Mouse (Mus musculus) MEL (cell line): Measurements from ENCODE around the gene Macrod1. TPM values are rescaled to one million over a fixed set of nuclear protein-coding genes. Genes with fewer than 3 reads are reported as not detected.

Source experiments
- DNase-seq: peaks from one replicate; pipeline ENCODE4 v3.0.0; 2011; ENCODE audit warnings: low read depth, low spot score
- H3K27ac ChIP-seq: 2 replicates; pipeline ENCODE4 v1.5.1; 2012; ENCODE audit warnings: low read depth, mild to moderate bottlenecking, control low read depth, low read length, moderate library complexity; ENCODE audit not compliant: control insufficient read depth
- H3K27me3 ChIP-seq, 2 experiments: fragments of 150-350 bp in 1 of 2; sonication (generic) in 1 of 2; 2 replicates each; pipeline ENCODE4 v1.6.1; 2012; ENCODE audit warnings: low read length in 2 of 2, mild to moderate bottlenecking in 2 of 2, improper control_type of control experiment in 1 of 2, moderate library complexity in 1 of 2; ENCODE audit not compliant: insufficient read depth in 2 of 2, control insufficient read depth in 1 of 2
- H3K36me3 ChIP-seq, 2 experiments: 2 replicates each; pipeline ENCODE4 v1.6.1; 2012 to 2014; ENCODE audit warnings: low read length in 2 of 2, improper control_type of control experiment in 1 of 2, inconsistent platforms in 1 of 2, mild to moderate bottlenecking in 1 of 2; ENCODE audit not compliant: insufficient read depth in 2 of 2, control insufficient read depth in 1 of 2
- H3K4me1 ChIP-seq, 2 experiments: fragments of 150-350 bp in 1 of 2; sonication (generic) in 1 of 2; 2 replicates each; pipeline ENCODE4 v1.6.1; 2012; ENCODE audit warnings: low read length in 2 of 2, improper control_type of control experiment in 1 of 2, mild to moderate bottlenecking in 1 of 2; ENCODE audit not compliant: insufficient read depth in 2 of 2, control insufficient read depth in 1 of 2
- H3K4me3 ChIP-seq, 2 experiments: fragments of 150-350 bp in 1 of 2; sonication (generic) in 1 of 2; 2 replicates each; pipeline ENCODE4 v1.5.1; 2012; ENCODE audit warnings: low read depth in 2 of 2, low read length in 2 of 2, mild to moderate bottlenecking in 2 of 2, moderate library complexity in 2 of 2, control low read depth in 1 of 2, improper control_type of control experiment in 1 of 2; ENCODE audit not compliant: control insufficient read depth in 1 of 2, insufficient read depth in 1 of 2
- H3K79me2 ChIP-seq: 2 replicates; pipeline ENCODE4 v1.6.1; 2012; ENCODE audit warnings: mild to moderate bottlenecking, low read length, moderate library complexity; ENCODE audit not compliant: control insufficient read depth, poor library complexity, insufficient read depth
- H3K9ac ChIP-seq: 2 replicates; pipeline ENCODE4 v1.6.1; 2012; ENCODE audit warnings: low read depth, mild to moderate bottlenecking, control low read depth, low read length, moderate library complexity; ENCODE audit not compliant: control insufficient read depth, poor library complexity, severe bottlenecking
- H3K9me3 ChIP-seq: fragments of 150-350 bp; sonication (generic); replicated peaks from 2 replicates; pipeline ENCODE4 v1.6.1; 2012; ENCODE audit warnings: mild to moderate bottlenecking, low read length, improper control_type of control experiment, moderate library complexity; ENCODE audit not compliant: insufficient read depth
- CHD1 ChIP-seq: IDR thresholded peaks from 2 replicates; pipeline ENCODE4 v1.6.1; 2012; ENCODE audit warnings: low read depth, mild to moderate bottlenecking, inconsistent platforms, low read length, improper control_type of control experiment
- CHD2 ChIP-seq: IDR thresholded peaks from 2 replicates; pipeline ENCODE4 v1.6.1; 2011; ENCODE audit warnings: low read length, improper control_type of control experiment
- CTCF ChIP-seq, 3 experiments: IDR thresholded peaks in 2 of 3; conservative IDR thresholded peaks in 1 of 3; 2 replicates each; pipeline ENCODE4 v1.5.1; 2011 to 2012; ENCODE audit warnings: low read length in 3 of 3, low read depth in 2 of 3, mild to moderate bottlenecking in 2 of 3, improper control_type of control experiment in 1 of 3, inconsistent platforms in 1 of 3, mixed read lengths in 1 of 3, moderate library complexity in 1 of 3; ENCODE audit not compliant: control insufficient read depth in 1 of 3, insufficient read depth in 1 of 3, poor library complexity in 1 of 3, severe bottlenecking in 1 of 3
- JUND ChIP-seq: IDR thresholded peaks from 2 replicates; pipeline ENCODE4 v1.6.1; 2011; ENCODE audit warnings: low read depth, mild to moderate bottlenecking, improper control_type of control experiment, low read length
- MXI1 ChIP-seq: IDR thresholded peaks from 2 replicates; pipeline ENCODE4 v1.6.1; 2011; ENCODE audit warnings: mild to moderate bottlenecking, low read depth, low read length, improper control_type of control experiment
- MYB ChIP-seq: IDR thresholded peaks from 2 replicates; pipeline ENCODE4 v1.6.1; 2011; ENCODE audit warnings: mild to moderate bottlenecking, low read depth, low read length, improper control_type of control experiment
- NRF1 ChIP-seq: IDR thresholded peaks from 2 replicates; pipeline ENCODE4 v1.6.1; 2014; ENCODE audit warnings: low read depth, mild to moderate bottlenecking, inconsistent platforms, low read length, improper control_type of control experiment, moderate library complexity; ENCODE audit not compliant: poor library complexity, insufficient read depth, severe bottlenecking
- POLR2AphosphoS5 ChIP-seq: IDR thresholded peaks from 2 replicates; pipeline ENCODE4 v1.6.1; 2012; ENCODE audit warnings: low read depth, borderline replicate concordance, mild to moderate bottlenecking, inconsistent platforms, low read length, moderate library complexity, mixed read lengths
- SIN3A ChIP-seq: IDR thresholded peaks from 2 replicates; pipeline ENCODE4 v1.6.1; 2012; ENCODE audit warnings: low read length, improper control_type of control experiment, inconsistent platforms
- USF1 ChIP-seq: IDR thresholded peaks from 2 replicates; pipeline ENCODE4 v1.6.1; 2014; ENCODE audit warnings: low read depth, mild to moderate bottlenecking, inconsistent platforms, low read length, improper control_type of control experiment, moderate library complexity
- ZKSCAN1 ChIP-seq: IDR thresholded peaks from 2 replicates; pipeline ENCODE4 v1.6.1; 2012; ENCODE audit warnings: low read depth, mild to moderate bottlenecking, inconsistent platforms, low read length, improper control_type of control experiment, moderate library complexity
- ZNF384 ChIP-seq: IDR thresholded peaks from 2 replicates; pipeline ENCODE4 v1.6.1; 2012; ENCODE audit warnings: low read depth, mild to moderate bottlenecking, inconsistent platforms, low read length, improper control_type of control experiment
- polyA plus RNA-seq, 2 experiments: library from polyadenylated mRNA; stranded (reverse) in 1 of 2; unstranded in 1 of 2; fragments of >175 nt in 1 of 2; fragments of >200 nt in 1 of 2; gene quantifications; 2 replicates each; pipeline versions ENCODE4 v1.2.1 to v1.2.4; 2012; ENCODE audit warnings: low replicate concordance in 2 of 2, low read depth in 1 of 2; ENCODE audit not compliant: insufficient read length in 2 of 2, insufficient read depth in 1 of 2, missing spikeins in 1 of 2
- total RNA-seq: library from RNA; depleted of rRNA; stranded (reverse); fragments of 300-350 nt; gene quantifications from 2 replicates; pipeline ENCODE4 v1.2.3, GENCODE M21; 2012

Gene Macrod1
- total and polyA plus RNA-seq, 3 experiments = 4.5 to 15.7 TPM; not detected in 1

DNA sequence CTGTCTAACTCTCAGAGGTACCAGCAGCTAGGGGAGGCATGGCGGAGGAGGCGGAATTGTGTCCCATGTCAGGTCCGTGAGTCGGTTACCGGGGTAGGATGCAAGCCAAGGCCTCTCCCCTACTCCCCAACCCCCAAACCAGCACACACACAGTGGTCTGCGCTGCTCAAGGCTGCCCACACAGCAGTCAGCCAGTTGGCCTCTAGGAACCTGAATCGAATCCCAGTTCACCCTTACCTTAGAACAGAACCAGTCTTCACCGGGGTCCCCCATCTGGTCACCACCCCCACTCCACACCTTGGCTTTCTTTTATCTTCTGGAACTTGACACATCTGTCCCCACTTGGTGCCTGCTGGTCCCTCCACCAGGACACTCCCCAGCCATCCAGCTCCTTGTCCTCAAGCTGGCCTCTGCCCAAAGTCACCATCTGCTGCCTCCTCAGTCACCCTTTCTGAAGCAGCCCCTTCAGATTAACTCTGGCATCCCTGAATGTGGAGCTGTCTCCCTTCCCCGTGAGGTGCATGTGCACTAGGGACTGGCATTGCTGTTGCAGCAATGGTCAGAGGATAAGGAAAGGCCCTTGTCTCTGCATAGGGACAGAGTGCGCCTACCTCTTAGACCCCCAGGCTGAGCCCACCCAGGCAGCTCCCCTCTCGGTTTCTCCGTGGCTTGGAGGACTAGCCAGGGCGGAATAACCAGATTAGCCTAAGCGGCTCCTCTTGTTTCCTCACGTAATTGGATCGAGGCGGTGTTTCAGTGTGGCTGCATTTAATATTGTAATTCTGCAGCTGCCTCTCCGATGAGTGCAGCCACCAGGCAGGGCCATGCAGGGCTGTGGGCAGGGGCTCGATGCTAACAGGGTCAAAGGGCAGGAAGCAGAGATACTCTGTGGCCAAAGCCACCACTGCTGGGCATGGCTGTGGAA lies 72.2 kb downstream of the Macrod1 start (continued):
- TF ChIP-seq CHD1 = no peak
- TF ChIP-seq, all 39 proteins: peak for 0

DNA sequence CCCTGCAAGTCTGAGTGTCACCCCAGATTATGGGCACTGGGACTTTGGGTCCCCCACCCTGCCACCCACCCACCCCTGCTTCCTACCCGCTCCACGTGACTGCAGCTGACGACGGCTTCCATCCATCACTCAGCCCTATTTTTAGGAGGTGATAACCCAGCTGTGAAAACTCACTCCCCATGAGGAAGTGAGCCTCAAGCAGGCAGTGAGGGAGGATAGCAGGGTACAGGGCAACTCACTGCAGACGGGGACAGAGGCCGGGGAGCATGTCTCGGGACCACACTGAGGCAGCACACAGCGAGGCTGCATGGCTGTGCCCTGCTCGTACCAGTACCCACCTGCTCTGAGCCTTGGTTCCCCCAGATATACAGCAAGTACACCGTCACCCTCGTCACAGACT lies 73.7 kb downstream of the Macrod1 start:
- no peak overlapping the region for H3K9ac ChIP-seq
- no peaks in the 10 kb centered on the region for H3K4me1 ChIP-seq
- H3K4me3 ChIP-seq = no peak overlapping the region
- DNase-seq = no peak
- TF ChIP-seq USF1 (peak; percentile 46; the same call in 1 of the 2 replicates), ZNF384 (no peak), CTCF (IDR thresholded peaks at IDR 0.05 in 2 of 3, conservative IDR thresholded peaks at IDR 0.05 in 1 of 3; ENCODE audit: control insufficient read depth in 1 of 3, insufficient read depth in 1 of 3, low read depth in 2 of 3, low read length in 3 of 3, poor library complexity in 1 of 3, severe bottlenecking in 1 of 3) (no peak), MXI1 (peak; percentile 52; the same call in 1 of the 2 replicates), MYB (no peak), POLR2AphosphoS5 (no peak), NRF1 (no peak), CHD1 (no peak), SIN3A (no peak)
- no peaks in the 10 kb centered on the region for H3K9me3 ChIP-seq
- no peaks in the 10 kb centered on the region for H3K27me3 ChIP-seq
- H3K79me2 ChIP-seq = no peaks in the 10 kb centered on the region
- no peak overlapping the region for H3K27ac ChIP-seq
- H3K36me3 ChIP-seq = no peaks in the 10 kb centered on the region

GRCm38 (mm10) chr19:7133436-7133835 lies 76.8 kb downstream of the Macrod1 start:
- H3K36me3 ChIP-seq = no peaks in the 10 kb centered on the region
- no peak overlapping the region for H3K27ac ChIP-seq
- TF ChIP-seq CTCF (IDR thresholded peaks at IDR 0.05 in 2 of 3, conservative IDR thresholded peaks at IDR 0.05 in 1 of 3; ENCODE audit: control insufficient read depth in 1 of 3, insufficient read depth in 1 of 3, low read depth in 2 of 3, low read length in 3 of 3, poor library complexity in 1 of 3, severe bottlenecking in 1 of 3) = no peak
- TF ChIP-seq JUND = no peak
- no peak for TF ChIP-seq CHD2
- TF ChIP-seq ZKSCAN1 = no peak
- H3K79me2 ChIP-seq = no peaks in the 10 kb centered on the region
- no peak for DNase-seq
- H3K27me3 ChIP-seq = no peaks in the 10 kb centered on the region
- no peak overlapping the region for H3K9ac ChIP-seq
- H3K9me3 ChIP-seq = no peaks in the 10 kb centered on the region
- no peak overlapping the region for H3K4me3 ChIP-seq
- no peaks in the 10 kb centered on the region for H3K4me1 ChIP-seq
